Mouse (Mus musculus): ENCODE data around the gene Kcnmb3.
A peak's percentile ranks its signal among the peaks of the same experiment; 100 is the strongest.

Kcnmb3 gene

DNA sequence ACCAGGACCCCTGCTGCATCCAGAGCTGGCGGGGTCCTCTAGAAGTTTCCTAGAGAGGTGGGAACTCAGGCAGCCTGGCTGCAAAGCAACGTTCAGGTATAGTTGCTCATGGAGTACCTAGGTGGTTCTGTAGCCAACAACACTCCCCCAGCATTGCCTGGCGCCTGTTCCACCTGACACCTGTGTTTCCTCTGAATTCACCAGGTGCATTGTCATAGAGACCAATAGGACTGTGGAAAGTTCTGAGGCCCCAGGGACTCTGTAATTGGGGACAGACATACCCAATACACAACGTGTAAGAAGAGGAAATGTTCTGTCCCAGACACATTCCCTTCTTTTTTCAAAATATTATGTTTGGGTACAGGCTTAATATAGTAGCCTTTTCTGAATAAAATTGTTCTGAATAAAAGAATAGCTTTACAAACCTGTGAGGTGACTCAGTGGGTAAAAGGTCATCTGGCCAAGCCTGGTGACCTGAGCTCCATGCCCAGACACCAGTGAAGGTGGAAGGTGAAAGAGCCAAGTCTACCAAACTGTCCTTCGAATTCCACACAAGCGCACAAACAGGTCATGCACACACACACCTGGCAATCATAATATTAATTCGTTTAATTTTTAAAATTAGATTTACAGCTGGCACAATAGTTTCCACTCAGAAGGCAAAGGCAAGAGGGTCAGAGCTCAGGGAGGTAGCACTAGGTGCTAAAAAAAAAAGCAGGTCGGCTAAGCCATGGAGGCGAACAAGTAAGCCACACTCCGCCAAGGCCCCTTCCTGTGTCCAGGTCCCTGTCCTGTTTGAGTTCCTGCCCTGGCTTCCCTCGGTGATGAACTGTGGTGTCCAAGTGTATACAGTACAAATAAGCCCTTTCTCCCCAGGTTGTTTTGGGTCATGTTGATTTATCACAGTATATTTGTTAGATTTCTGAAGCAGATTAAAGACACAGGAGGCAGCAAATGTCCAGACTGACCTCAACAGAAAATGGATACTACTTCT is at the start of gene Kcnmb3:
TSS of gene Kcnmb3 (minus strand) at position 135 of the 994 bp plus-strand sequence.
- no peak for DNase-seq (ENCODE audit: extremely low spot score, low spot score)

- DNase-seq (ENCODE audit: extremely low spot score, low spot score): no peak
Observed at GRCm38 (mm10) chr3:32538091-32538490, 46.1 kb upstream of the Kcnmb3 start.

GRCm38 (mm10) chr3:32537556-32537955 is 45.5 kb upstream of the Kcnmb3 start:
- DNase-seq (ENCODE audit: extremely low spot score, low spot score): no peak

- DNase-seq (ENCODE audit: extremely low spot score, low spot score): no peak
Observed at GRCm38 (mm10) chr3:32535692-32536091, 43.7 kb upstream of the Kcnmb3 start.

- DNase-seq (ENCODE audit: extremely low spot score, low spot score): no peak
Observed at GRCm38 (mm10) chr3:32530041-32530440, 38.0 kb upstream of the Kcnmb3 start.

DNA sequence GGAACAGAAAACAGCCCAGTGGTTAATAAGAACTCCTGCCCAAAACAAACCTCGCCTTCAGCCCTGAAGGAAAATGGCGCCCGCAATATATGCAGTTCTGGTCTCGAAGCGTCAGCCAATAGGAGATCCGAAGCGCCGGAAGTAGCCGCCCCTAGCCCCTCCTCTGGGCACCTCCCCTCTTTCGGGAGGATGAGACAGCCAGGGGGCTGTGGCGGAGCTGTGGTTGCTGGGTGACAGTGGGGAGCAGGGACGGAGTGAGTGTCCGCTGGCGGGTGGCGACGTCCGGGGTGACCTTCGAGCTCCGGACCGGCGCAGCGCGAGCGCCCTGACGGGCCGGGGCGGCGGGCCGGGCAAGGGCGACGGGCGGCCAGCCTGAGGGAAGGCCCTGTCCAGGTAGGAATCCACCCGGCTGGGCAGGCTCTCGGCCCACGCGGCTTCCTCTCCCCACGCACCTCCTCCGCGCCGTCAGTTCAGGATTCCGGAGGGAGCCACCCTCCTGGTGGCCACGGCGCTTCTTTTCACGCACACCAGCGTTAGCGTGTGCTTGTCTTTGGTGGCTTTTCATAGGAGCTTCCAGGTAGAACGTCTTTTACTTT is 37.4 kb upstream of the Kcnmb3 start, which contains the start of gene Mfn1:
TSS of gene Mfn1 (plus strand) at position 163 of the 596 bp plus-strand sequence.
- DNase-seq (ENCODE audit: extremely low spot score, low spot score): peak; percentile 90

GRCm38 (mm10) chr3:32527181-32527580 is 35.1 kb upstream of the Kcnmb3 start:
- no peak for DNase-seq (ENCODE audit: extremely low spot score, low spot score)

- DNase-seq (ENCODE audit: extremely low spot score, low spot score): no peak
Observed at GRCm38 (mm10) chr3:32513528-32513927, 21.5 kb upstream of the Kcnmb3 start.

DNA sequence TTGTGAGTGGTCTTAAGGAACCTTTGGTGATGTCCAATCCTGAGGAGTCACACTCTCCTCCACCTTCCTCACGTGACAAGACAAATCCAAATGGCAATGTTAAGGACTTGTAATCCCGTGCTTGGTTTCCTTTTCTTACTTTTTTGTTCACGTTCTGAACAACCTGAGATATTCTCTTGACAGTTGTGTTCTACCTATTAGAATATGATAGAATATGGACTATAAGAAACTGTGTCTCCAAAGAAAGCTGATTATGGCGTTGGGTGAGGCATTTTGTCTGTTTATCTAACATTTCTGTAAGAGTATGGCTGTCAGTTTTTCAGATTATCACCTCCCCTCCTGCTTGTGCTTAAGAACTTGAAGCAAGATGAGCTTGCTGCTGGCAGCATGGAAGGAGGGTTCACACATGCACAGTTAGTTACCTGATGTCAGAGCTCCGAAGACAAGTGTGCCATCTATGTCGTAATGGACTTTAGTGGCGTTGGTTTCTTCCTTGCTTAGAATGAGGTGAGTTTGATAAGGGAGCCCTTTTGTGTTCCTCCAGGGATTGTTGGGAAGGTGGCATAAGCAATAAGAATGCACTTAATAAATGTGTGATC is 20.8 kb upstream of the Kcnmb3 start:
- DNase-seq (ENCODE audit: extremely low spot score, low spot score): no peak

GRCm38 (mm10) chr3:32511191-32511550 is 19.1 kb upstream of the Kcnmb3 start:
- DNase-seq (ENCODE audit: extremely low spot score, low spot score): no peak

GRCm38 (mm10) chr3:32510375-32511190 is 18.6 kb upstream of the Kcnmb3 start:
- peak; percentile 99 for DNase-seq (ENCODE audit: extremely low spot score, low spot score)

- no peak for DNase-seq (ENCODE audit: extremely low spot score, low spot score)
Observed at GRCm38 (mm10) chr3:32509496-32510374, 17.7 kb upstream of the Kcnmb3 start, which contains the start of gene Zfp639. Zfp639 (plus strand) TSS chr3:32510259.

- peak; percentile 65 for DNase-seq (ENCODE audit: extremely low spot score, low spot score)
Observed at GRCm38 (mm10) chr3:32508666-32509324, 16.8 kb upstream of the Kcnmb3 start.

- no peak for DNase-seq (ENCODE audit: extremely low spot score, low spot score)
Observed at GRCm38 (mm10) chr3:32506366-32507225, 14.6 kb upstream of the Kcnmb3 start.

DNA sequence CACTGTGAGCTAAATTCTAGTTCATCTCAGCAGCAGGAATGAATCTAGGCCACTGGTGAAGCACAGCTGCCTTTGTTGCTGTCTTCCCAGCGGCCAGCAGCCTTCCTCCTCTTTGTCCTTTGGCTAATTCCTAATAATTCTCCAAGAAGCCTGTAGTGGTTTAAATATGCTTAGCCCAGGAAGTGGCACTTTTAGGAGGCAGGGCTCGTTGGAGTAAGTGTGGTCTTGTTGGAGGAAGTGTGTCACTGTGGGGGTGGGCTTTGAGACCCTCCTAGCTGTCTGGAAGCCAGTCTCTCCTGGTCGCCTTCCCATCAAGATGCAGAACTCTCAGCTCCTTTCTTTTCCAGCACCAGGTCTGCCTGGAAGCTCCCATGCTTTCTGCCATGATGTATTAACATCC is 13.8 kb upstream of the Kcnmb3 start:
- no peak for DNase-seq (ENCODE audit: extremely low spot score, low spot score)

DNA sequence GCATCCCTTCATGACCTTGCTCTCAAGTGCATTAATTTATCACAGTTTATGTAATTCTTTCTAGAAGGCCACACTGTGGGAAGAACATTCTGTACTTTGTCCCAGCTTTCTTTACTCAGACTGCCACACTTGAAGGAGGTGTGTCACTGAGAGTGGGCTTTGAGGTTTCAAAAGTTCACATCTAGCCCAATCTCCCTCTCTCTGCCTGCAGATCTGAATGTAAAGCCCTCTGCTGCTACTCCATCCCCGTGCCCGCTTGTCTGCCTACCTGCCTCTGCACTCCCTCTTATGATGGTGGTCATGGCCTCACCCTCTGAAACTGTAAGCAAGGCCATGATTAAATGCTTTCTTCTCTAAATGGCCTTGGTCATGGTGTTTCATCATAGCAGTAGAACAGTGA is 8.3 kb upstream of the Kcnmb3 start:
- no peak for DNase-seq (ENCODE audit: extremely low spot score, low spot score)

DNA sequence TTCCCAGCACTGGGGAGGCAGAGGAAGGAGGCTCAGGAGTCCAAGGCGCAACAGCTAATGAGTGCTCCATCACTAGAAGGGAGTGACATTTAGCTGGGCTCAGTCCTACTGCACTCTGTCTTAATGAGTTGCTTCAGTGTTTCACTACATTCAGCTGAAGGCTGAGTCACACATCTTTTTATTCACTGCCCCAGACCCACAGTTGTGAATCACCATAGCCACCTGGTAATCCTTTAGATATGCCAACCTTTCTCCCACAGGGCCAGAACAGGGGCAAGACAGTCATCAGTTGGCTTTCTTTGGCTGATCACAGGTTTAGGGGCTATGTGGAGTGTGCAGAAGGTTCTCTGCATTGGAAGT is 4.7 kb upstream of the Kcnmb3 start:
- DNase-seq (ENCODE audit: extremely low spot score, low spot score): no peak

GRCm38 (mm10) chr3:32495856-32496710 is 4.1 kb upstream of the Kcnmb3 start:
- no peak for DNase-seq (ENCODE audit: extremely low spot score, low spot score)
